Mouse (Mus musculus): ENCODE results near the gene Olfr169. TPM values are rescaled to one million over a fixed set of nuclear protein-coding genes. Genes with fewer than 3 reads are reported as not detected.

The Olfr169 gene
- polyA plus RNA-seq, 1 experiment from 2014 or later = not detected

Other genes with a start within 250 kb of the Olfr169 start
- not detected in 2 replicates for gene Olfr165, start 148.7 kb downstream of the Olfr169 start, polyA plus RNA-seq (2014; fragmentation: Nextera tagmentation; extraction: Ambion mirVana)
- not detected in 2 replicates for gene Olfr166, start 88.1 kb downstream of the Olfr169 start, polyA plus RNA-seq (2014; fragmentation: Nextera tagmentation; extraction: Ambion mirVana)
- gene Olfr167, start 49.5 kb downstream of the Olfr169 start, polyA plus RNA-seq (2014; fragmentation: Nextera tagmentation; extraction: Ambion mirVana) = not detected in 2 replicates
- gene Olfr168, start 36.3 kb downstream of the Olfr169 start, polyA plus RNA-seq (2014; fragmentation: Nextera tagmentation; extraction: Ambion mirVana) = not detected in 2 replicates
- gene Olfr170, start 40.1 kb upstream of the Olfr169 start, polyA plus RNA-seq (2014; fragmentation: Nextera tagmentation; extraction: Ambion mirVana) = not detected in 2 replicates
- gene Olfr171, start 58.1 kb upstream of the Olfr169 start, polyA plus RNA-seq (2014; fragmentation: Nextera tagmentation; extraction: Ambion mirVana) = not detected in 2 replicates
- 0.08 TPM in 2 replicates for gene Lamp3, start 134.6 kb upstream of the Olfr169 start, polyA plus RNA-seq (2014; fragmentation: Nextera tagmentation; extraction: Ambion mirVana)
- gene B3gnt5, start 188.4 kb upstream of the Olfr169 start, polyA plus RNA-seq (2014; fragmentation: Nextera tagmentation; extraction: Ambion mirVana) = 50.4 and 59.9 TPM in 2 replicates

Measured in embryonic facial prominence, embryonic 11.5 days (tissue).